Mouse (Mus musculus): ENCODE data around the gene Cyct.

Cyct gene

GRCm38 (mm10) chr2:76360226-76360625 lies at the start of gene Cyct:
TSS of gene Cyct (minus strand) at chr2:76360450.
- DNase-seq (ENCODE audit: low read depth, low spot score): no peak

- no peak for DNase-seq (ENCODE audit: low read depth, low spot score)
Measured at GRCm38 (mm10) chr2:76409986-76410385, 49.7 kb upstream of the Cyct start.

- DNase-seq (ENCODE audit: low read depth, low spot score): no peak
Measured at GRCm38 (mm10) chr2:76409526-76409925, 49.3 kb upstream of the Cyct start.

- DNase-seq (ENCODE audit: low read depth, low spot score): peak; percentile 74
Measured at GRCm38 (mm10) chr2:76406937-76407441, 46.7 kb upstream of the Cyct start.

- peak; percentile 76 for DNase-seq (ENCODE audit: low read depth, low spot score)
Measured at GRCm38 (mm10) chr2:76406151-76406936, 46.1 kb upstream of the Cyct start, which contains the start of gene Osbpl6. TSS of gene Osbpl6 (plus strand) at chr2:76406508.

GRCm38 (mm10) chr2:76405596-76406150 lies 45.4 kb upstream of the Cyct start:
- DNase-seq (ENCODE audit: low read depth, low spot score): peak; percentile 52

- no peak for DNase-seq (ENCODE audit: low read depth, low spot score)
Measured at GRCm38 (mm10) chr2:76400178-76400577, 39.9 kb upstream of the Cyct start.

- no peak for DNase-seq (ENCODE audit: low read depth, low spot score)
Measured at GRCm38 (mm10) chr2:76386531-76386930, 26.3 kb upstream of the Cyct start.

GRCm38 (mm10) chr2:76378646-76379045 lies 18.4 kb upstream of the Cyct start:
- no peak for DNase-seq (ENCODE audit: low read depth, low spot score)

- no peak for DNase-seq (ENCODE audit: low read depth, low spot score)
Measured at GRCm38 (mm10) chr2:76374544-76375206, 14.4 kb upstream of the Cyct start.

GRCm38 (mm10) chr2:76372244-76372643 lies 12.0 kb upstream of the Cyct start:
- no peak for DNase-seq (ENCODE audit: low read depth, low spot score)

- DNase-seq (ENCODE audit: low read depth, low spot score): no peak
Measured at GRCm38 (mm10) chr2:76370656-76370922, 10.3 kb upstream of the Cyct start.

- peak; percentile 91 for DNase-seq (ENCODE audit: low read depth, low spot score)
Measured at GRCm38 (mm10) chr2:76369821-76370655, 9.8 kb upstream of the Cyct start, which contains the start of gene Rbm45. TSS of gene Rbm45 (plus strand) at chr2:76369984.

- no peak for DNase-seq (ENCODE audit: low read depth, low spot score)
Measured at GRCm38 (mm10) chr2:76368861-76369660, 8.8 kb upstream of the Cyct start.

- peak; percentile 88 for DNase-seq (ENCODE audit: low read depth, low spot score)
Measured at GRCm38 (mm10) chr2:76367188-76367922, 7.1 kb upstream of the Cyct start.

GRCm38 (mm10) chr2:76365811-76366210 lies 5.6 kb upstream of the Cyct start:
- DNase-seq (ENCODE audit: low read depth, low spot score): no peak

- peak; percentile 44 for DNase-seq (ENCODE audit: low read depth, low spot score)
Measured at GRCm38 (mm10) chr2:76362111-76362510, 1.9 kb upstream of the Cyct start.

- no peak for DNase-seq (ENCODE audit: low read depth, low spot score)
Measured at GRCm38 (mm10) chr2:76347839-76348238, 12.4 kb downstream of the Cyct start.

- DNase-seq (ENCODE audit: low read depth, low spot score): no peak
Measured at GRCm38 (mm10) chr2:76342146-76342545, 18.1 kb downstream of the Cyct start.
